Mouse (Mus musculus) ES-Bruce4 (cell line): ENCODE measurements at regions not wholly inside any gene's neighbourhood (a gene's known extent, or its start where the extent isn't known, plus 50 kb on each side); places are given as distances from the start of the nearest gene placed in this dataset.
A peak's percentile ranks its signal among the peaks of the same experiment; 100 is the strongest.

Source experiments
- H3K27ac ChIP-seq: 2 replicates; pipeline ENCODE4 v1.5.1; 2012; ENCODE audit warnings: low read length, inconsistent platforms; ENCODE audit not compliant: insufficient read depth
- H3K27me3 ChIP-seq: 2 replicates; pipeline ENCODE4 v1.6.1; 2012; ENCODE audit warnings: mild to moderate bottlenecking, low read length, inconsistent platforms; ENCODE audit not compliant: control insufficient read depth, poor library complexity, insufficient read depth, severe bottlenecking
- H3K36me3 ChIP-seq: 2 replicates; pipeline ENCODE4 v1.6.1; 2012; ENCODE audit warnings: inconsistent platforms, mild to moderate bottlenecking, low read length, moderate library complexity; ENCODE audit not compliant: control insufficient read depth, poor library complexity, insufficient read depth, severe bottlenecking
- H3K4me1 ChIP-seq: one replicate; pipeline ENCODE4 v1.8.1; 2011; ENCODE audit warnings: low read length; ENCODE audit not compliant: control insufficient read depth, insufficient read depth
- H3K4me3 ChIP-seq: 2 replicates; pipeline ENCODE4 v1.5.1; 2011; ENCODE audit warnings: low read depth, mild to moderate bottlenecking, low read length
- H3K9ac ChIP-seq: 2 replicates; pipeline ENCODE4 v1.6.1; 2012; ENCODE audit warnings: low read depth, mild to moderate bottlenecking, inconsistent platforms; ENCODE audit not compliant: poor library complexity, severe bottlenecking
- H3K9me3 ChIP-seq: replicated peaks from 2 replicates; pipeline ENCODE4 v1.6.1; 2012; ENCODE audit warnings: mild to moderate bottlenecking, low read length, inconsistent platforms; ENCODE audit not compliant: control insufficient read depth, poor library complexity, insufficient read depth, severe bottlenecking
- CTCF ChIP-seq: IDR thresholded peaks from one replicate; pipeline ENCODE4 v1.8.1; 2011; ENCODE audit warnings: low read depth, low read length
- EP300 ChIP-seq: IDR thresholded peaks from 2 replicates; pipeline ENCODE4 v1.6.1; 2011; ENCODE audit warnings: low read depth, low read length; ENCODE audit not compliant: insufficient read depth
- POLR2A ChIP-seq: IDR thresholded peaks from one replicate; pipeline ENCODE4 v1.8.1; 2011; ENCODE audit warnings: low read length; ENCODE audit not compliant: insufficient read depth

DNA sequence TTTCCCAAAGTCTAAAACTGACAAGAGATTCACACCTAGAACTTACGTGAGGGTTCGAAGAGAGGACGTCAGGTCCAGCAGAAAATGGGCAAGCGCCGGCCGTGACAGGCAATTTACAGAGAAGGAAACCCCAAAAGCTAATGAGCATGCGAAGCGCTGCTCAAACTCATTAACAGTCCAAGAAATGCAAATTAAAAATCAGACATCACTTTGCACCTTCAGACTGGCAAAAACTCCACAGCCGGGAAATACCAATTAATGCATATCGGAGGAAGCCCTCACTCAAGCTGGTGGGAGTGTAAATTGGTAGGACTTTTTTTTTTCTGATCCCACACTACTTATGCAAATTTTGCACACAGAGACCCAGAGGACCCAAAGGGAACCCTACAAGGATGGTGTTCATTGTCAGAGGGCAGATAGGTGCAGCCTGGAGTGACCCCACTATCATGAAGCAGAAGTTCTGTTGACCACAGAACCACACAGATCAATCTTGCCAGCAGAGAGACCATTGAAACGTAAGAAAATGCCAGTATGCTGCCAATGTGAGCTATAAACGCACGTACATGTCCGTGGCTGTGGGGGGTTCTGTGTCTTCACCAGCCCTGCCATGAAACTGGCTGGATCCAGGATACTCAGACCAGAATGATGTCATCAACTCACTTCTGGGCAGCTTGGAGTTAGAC lies 74.8 kb upstream of the Mvb12b start:
- TF ChIP-seq POLR2A (no peak), EP300 (no peak), CTCF (no peak)
- H3K9ac ChIP-seq, result no peak overlapping the region
- no peaks in the 10 kb centered on the region for H3K4me1 ChIP-seq
- H3K9me3 ChIP-seq, result no peaks in the 10 kb centered on the region
- H3K27ac ChIP-seq, result no peak overlapping the region
- H3K27me3 ChIP-seq, result no peaks in the 10 kb centered on the region
- H3K4me3 ChIP-seq, result no peak overlapping the region
- H3K36me3 ChIP-seq, result no peaks in the 10 kb centered on the region

DNA sequence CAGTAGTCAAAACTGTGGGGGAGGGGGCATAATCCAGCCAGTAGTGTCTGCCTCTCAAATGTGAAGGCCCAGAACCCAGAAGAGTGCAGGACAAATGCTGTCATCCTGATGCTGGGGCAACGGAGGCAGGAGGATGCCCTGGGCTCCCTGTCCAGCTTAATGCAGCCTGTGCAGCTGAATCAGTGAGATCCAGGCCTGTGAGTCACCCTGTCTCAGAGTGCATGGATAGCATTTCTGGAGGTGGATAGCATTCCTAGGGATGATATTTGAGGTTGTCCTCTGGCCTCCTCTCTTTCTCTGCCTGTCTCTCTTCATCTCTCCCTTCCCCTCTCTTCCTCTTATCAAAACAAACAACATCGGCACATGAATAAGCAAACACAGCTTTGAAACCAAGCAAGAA lies 73.8 kb upstream of the Mvb12b start:
- no peaks in the 10 kb centered on the region for H3K36me3 ChIP-seq
- no peak overlapping the region for H3K27ac ChIP-seq
- no peaks in the 10 kb centered on the region for H3K4me1 ChIP-seq
- TF ChIP-seq POLR2A (no peak), CTCF (no peak), EP300 (no peak)
- no peak overlapping the region for H3K4me3 ChIP-seq
- no peak overlapping the region for H3K9ac ChIP-seq
- H3K9me3 ChIP-seq, result no peaks in the 10 kb centered on the region
- H3K27me3 ChIP-seq, result no peaks in the 10 kb centered on the region

DNA sequence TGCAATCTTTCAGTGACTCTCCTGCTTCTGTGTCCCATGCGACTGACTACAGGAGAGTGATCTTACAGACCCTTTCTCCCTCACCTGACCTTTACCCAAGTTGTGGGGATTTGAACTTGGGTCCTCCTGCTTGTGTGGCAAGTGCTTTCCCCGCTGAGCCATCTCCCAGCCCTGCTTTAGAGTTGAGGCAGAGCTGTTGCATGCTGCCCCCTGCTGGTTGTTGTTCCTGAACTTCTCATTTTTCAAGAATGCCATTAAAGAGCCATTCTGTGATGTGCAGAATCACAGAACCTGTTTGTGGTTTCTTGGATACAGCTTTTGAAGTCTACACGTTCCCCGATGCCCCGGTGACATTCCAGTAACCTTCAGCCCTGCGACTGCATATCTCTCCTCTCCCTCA lies 70.0 kb upstream of the Mvb12b start:
- TF ChIP-seq EP300 (no peak), CTCF (peak; percentile 76)

DNA sequence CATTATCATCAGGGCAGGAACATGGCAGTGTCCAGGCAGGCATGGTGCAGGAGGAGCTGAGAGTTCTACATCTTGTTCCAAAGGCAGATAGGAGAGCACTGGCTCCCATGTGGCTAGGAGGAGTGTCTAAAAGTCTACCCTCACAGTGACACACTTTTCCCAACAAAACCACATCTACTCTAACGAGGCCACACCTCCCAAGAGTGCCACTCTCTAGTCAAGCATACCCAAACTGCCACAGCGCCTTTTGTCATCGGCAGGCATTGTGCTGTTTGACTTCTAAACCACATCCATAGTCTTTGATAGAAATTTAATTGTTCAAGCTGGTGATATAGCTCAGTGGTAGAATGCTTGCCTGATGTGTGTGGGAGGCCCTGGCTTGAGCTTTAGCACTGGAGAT lies 56.6 kb upstream of the Mvb12b start:
- TF ChIP-seq EP300 (no peak), CTCF (no peak), POLR2A (no peak)
- no peaks in the 10 kb centered on the region for H3K27me3 ChIP-seq
- H3K4me3 ChIP-seq, result no peak overlapping the region
- H3K27ac ChIP-seq, result no peak overlapping the region
- no peak overlapping the region for H3K9ac ChIP-seq
- no peaks in the 10 kb centered on the region for H3K36me3 ChIP-seq
- H3K9me3 ChIP-seq, result no peaks in the 10 kb centered on the region
- H3K4me1 ChIP-seq, result no peaks in the 10 kb centered on the region

More for the DNA sequence above, 70.0 kb upstream of the Mvb12b start:
- Histone ChIP-seq H3K27ac (no peak overlapping the region), H3K9ac (no peak overlapping the region), H3K27me3 (no peaks in the 10 kb centered on the region), H3K36me3 (no peaks in the 10 kb centered on the region), H3K4me3 (no peak overlapping the region), H3K4me1 (peaks cover 4% of the 10 kb centered on the region), H3K9me3 (no peaks in the 10 kb centered on the region)

DNA sequence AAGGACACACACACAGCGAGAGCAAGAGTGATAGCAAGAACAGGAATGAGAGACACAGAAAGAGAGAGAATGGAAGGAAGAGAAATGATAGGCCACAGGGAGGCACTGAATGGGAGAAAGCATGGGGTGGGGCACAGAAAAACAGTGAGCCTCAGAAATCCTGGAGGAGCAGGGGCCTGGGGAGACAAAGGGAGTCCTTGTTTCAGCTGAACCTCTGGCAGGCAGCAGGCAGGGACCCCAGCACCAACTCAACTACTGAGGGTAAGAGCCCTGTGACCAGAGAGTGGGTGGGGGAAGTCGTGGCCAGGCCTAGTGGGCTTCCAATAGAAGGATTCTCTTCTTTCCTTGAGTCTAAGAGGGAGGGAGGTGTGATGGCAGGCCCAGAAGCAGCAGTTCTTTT lies 54.3 kb upstream of the Mvb12b start:
- Histone ChIP-seq H3K27ac (no peak overlapping the region), H3K4me1 (no peaks in the 10 kb centered on the region), H3K9me3 (no peaks in the 10 kb centered on the region), H3K27me3 (no peaks in the 10 kb centered on the region), H3K36me3 (no peaks in the 10 kb centered on the region), H3K4me3 (no peak overlapping the region), H3K9ac (no peak overlapping the region)
- TF ChIP-seq CTCF (no peak), POLR2A (no peak), EP300 (no peak)

DNA sequence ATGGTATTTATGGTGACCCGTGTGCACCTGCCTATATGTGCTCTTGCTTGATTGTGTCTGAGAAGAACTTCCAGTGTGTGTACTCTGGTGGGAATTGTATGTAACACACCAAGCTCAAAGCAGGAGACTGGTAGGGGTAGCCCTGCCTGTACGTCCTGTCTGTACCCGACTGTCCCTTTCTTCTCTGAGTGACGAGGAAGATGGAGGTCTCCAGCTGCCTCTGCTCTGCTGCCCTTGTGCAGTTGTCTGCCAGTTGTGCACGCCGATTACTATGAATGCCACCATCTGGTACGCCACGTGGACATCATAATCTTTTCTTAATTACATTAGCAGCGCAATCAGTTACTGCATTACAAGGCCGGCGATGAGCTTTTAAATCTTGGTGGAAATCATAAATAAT lies 53.6 kb upstream of the Mvb12b start:
- Histone ChIP-seq H3K4me1 (no peaks in the 10 kb centered on the region), H3K36me3 (no peaks in the 10 kb centered on the region), H3K27me3 (no peaks in the 10 kb centered on the region), H3K9me3 (no peaks in the 10 kb centered on the region), H3K9ac (no peak overlapping the region), H3K27ac (no peak overlapping the region), H3K4me3 (no peak overlapping the region)
- TF ChIP-seq CTCF (no peak), EP300 (no peak)
